Comparison of ENCODE assay signal across 17 mouse cellular contexts in the genomic region with DNA sequence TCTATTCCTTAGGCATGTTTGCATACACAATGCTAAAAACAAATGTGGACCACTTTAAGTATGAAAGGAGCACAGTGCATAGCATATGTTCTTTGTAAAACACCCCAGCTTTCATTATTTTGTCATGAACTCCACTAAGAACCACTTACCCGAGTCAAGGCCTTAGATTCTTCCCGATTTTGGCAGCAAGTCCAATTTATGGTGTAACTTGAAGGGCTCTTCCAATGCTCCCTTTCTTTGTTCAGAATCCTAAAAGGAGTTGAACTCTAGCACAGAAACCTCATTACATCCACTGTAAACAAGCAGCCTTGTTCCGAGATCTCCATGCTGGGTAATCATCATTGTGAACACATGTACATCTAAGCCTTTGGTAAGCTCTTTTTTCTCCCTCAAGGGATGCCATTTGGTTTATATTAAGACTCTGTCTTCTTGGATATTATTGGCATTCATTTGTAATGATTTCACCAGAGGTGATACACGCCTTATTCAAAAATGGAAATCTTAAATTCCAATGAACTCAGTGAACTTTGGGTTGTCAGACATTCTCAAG.
A peak's percentile ranks its signal among the peaks of the same experiment; 100 is the strongest.
DNase-seq lines count a peak whose midpoint lies in the region; ATAC-seq and TF ChIP-seq lines count a peak whose summit lies in the region.
"Had no signal": no experiment of that assay in that cellular context is flagged by ENCODE, and none has a peak within 500 bp of the region (broad histone marks: within the 10 kb centered on the region; RNA-seq: fewer than 3 reads in every experiment).

No protein-coding gene starts in this region.

- no peak overlapping the region for H3K27ac ChIP-seq in limb, embryonic 14.5 days (replicated peaks; ENCODE audit: low read depth, low read length)
- H3K27ac ChIP-seq in limb, embryonic 10.5 days: no peak overlapping the region
- peak overlapping the region; percentile 57 for H3K27ac ChIP-seq in embryonic fibroblast, embryonic 13.5 days (ENCODE audit: insufficient read depth, low read length)
- H3K27ac ChIP-seq: embryonic facial prominence, embryonic 15.5 days; gastrocnemius, adult 2 months; hindbrain, embryonic 10.5 days; hindbrain, embryonic 14.5 days had no signal

- no peak overlapping the region for H3K4me2 ChIP-seq in limb, embryonic 14.5 days (replicated peaks; ENCODE audit: low read depth, low read length, severe bottlenecking)
- H3K4me2 ChIP-seq: embryonic facial prominence, embryonic 15.5 days; heart, embryonic 12.5 days; hindbrain, embryonic 14.5 days had no signal

- peak; percentile 9 for DNase-seq in embryo, embryonic 11 days
- no peak for DNase-seq in embryo, embryonic 10 days (ENCODE audit: low spot score)
- DNase-seq in limb, embryonic 14.5 days (ENCODE audit: low spot score): peak; percentile 67
- no peak for DNase-seq in limb, embryonic 10.5 days (ENCODE audit: low spot score)
- DNase-seq in 3T3-L1 (ENCODE audit: low read depth, low spot score): peak; percentile 28
- DNase-seq: adrenal gland, postnatal 14 days; cerebellum, adult 2 months; cerebellum, postnatal 10 days; forebrain, postnatal 0 days; gastrocnemius, adult 2 months; gastrocnemius, postnatal 25 days had no signal

- peaks cover 6% of the 10 kb centered on the region for H3K27me3 ChIP-seq in limb, embryonic 14.5 days (ENCODE audit: control insufficient read depth, insufficient read depth, low read length)
- H3K27me3 ChIP-seq in limb, embryonic 10.5 days (ENCODE audit: low read depth, poor library complexity, severe bottlenecking): peaks cover 44% of the 10 kb centered on the region
- H3K27me3 ChIP-seq: embryonic facial prominence, embryonic 15.5 days; heart, embryonic 12.5 days had no signal

- no peak overlapping the region for H3K4me3 ChIP-seq in limb, embryonic 14.5 days (replicated peaks; ENCODE audit: low read length)
- H3K4me3 ChIP-seq in limb, embryonic 10.5 days: no peak overlapping the region
- no peak overlapping the region for H3K4me3 ChIP-seq in embryonic fibroblast, embryonic 13.5 days (ENCODE audit: insufficient read depth, low read length)
- H3K4me3 ChIP-seq: embryonic facial prominence, embryonic 15.5 days; gastrocnemius, adult 2 months; heart, embryonic 12.5 days; hindbrain, embryonic 10.5 days had no signal

- no peak for TF ChIP-seq CTCF in embryonic fibroblast, embryonic 13.5 days (IDR thresholded peaks at IDR 0.05; ENCODE audit: borderline replicate concordance, insufficient read depth, low read length)

- no peak for TF ChIP-seq POLR2A in limb, embryonic 14.5 days (IDR thresholded peaks at IDR 0.05; ENCODE audit: borderline replicate concordance, extremely low read depth, insufficient read depth, insufficient read length)
- no peak for TF ChIP-seq POLR2A in embryonic fibroblast, embryonic 13.5 days (IDR thresholded peaks at IDR 0.05; ENCODE audit: low read depth, low read length)

- 33% methylated on average over 4 of the region's 4 CpGs for whole genome bisulfite sequencing in limb, embryonic 14.5 days
- 44% methylated on average over 4 of the region's 4 CpGs for WGBS in limb, embryonic 10.5 days

- no peak for ATAC-seq in limb, embryonic 14.5 days (ENCODE audit: low FRiP score, low read depth)
- ATAC-seq in inflammation-experienced regulatory T-cells, adult 6 months: no peak
- ATAC-seq: forebrain, postnatal 0 days had no signal

- H3K9me3 ChIP-seq in limb, embryonic 14.5 days (ENCODE audit: control insufficient read depth, low read length): no peaks in the 10 kb centered on the region
- no peaks in the 10 kb centered on the region for H3K9me3 ChIP-seq in limb, embryonic 10.5 days (replicated peaks)
- H3K9me3 ChIP-seq: embryonic facial prominence, embryonic 15.5 days; heart, embryonic 12.5 days; hindbrain, embryonic 10.5 days had no signal

- no peak overlapping the region for H3K9ac ChIP-seq in limb, embryonic 14.5 days (ENCODE audit: low read depth, low read length, severe bottlenecking)
- H3K9ac ChIP-seq: embryonic facial prominence, embryonic 15.5 days; forebrain, postnatal 0 days; heart, embryonic 12.5 days; hindbrain, embryonic 14.5 days had no signal

- H3K4me1 ChIP-seq in limb, embryonic 14.5 days (ENCODE audit: control insufficient read depth, insufficient read depth, low read length): no peaks in the 10 kb centered on the region
- peaks cover 19% of the 10 kb centered on the region for H3K4me1 ChIP-seq in limb, embryonic 10.5 days
- no peaks in the 10 kb centered on the region for H3K4me1 ChIP-seq in embryonic fibroblast, embryonic 13.5 days (ENCODE audit: control insufficient read depth, insufficient read depth, low read length)
- H3K4me1 ChIP-seq: embryonic facial prominence, embryonic 15.5 days; heart, embryonic 12.5 days had no signal

- no peaks in the 10 kb centered on the region for H3K36me3 ChIP-seq in limb, embryonic 14.5 days (ENCODE audit: control insufficient read depth, insufficient read depth, low read length)
- H3K36me3 ChIP-seq in limb, embryonic 10.5 days: no peaks in the 10 kb centered on the region
- H3K36me3 ChIP-seq: embryonic facial prominence, embryonic 15.5 days; heart, embryonic 12.5 days; hindbrain, embryonic 10.5 days had no signal

Comparison
In these comparisons a context has a peak if more than half of its experiments do, and no peak if none do; other contexts are left out.
1. DNase-seq: peak in embryo, embryonic 11 days (single experiment), limb, embryonic 14.5 days (single experiment) and 3T3-L1 (single experiment); none in embryo, embryonic 10 days (single experiment) and limb, embryonic 10.5 days (single experiment).